Mouse (Mus musculus): ENCODE measurements around the gene Slc35e4.

DNA sequence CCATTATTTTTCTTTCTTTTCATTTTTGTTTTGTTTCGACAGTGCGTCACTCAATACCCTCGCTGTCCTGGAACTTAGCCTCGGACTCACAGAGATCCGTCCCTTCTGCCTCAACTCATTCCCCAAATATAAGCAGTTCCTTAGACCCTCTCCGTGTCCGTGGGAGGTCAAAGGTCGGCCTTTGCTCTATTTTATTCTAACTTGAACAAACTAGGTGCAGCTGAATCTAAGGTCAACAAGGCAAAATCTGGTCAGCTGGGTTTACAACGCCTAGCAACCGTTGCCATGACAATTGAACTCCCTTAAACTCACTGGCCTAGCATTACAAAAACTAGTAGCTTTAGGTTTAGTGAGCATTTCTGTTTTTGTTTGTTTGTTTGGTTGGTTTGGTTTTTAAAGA, 48.7 kb upstream of the Slc35e4 start:
- TF ChIP-seq CTCF (conservative IDR thresholded peaks at IDR 0.05; ENCODE audit: insufficient read depth, insufficient read length, low read depth, low read length): no peak
- no peak for TF ChIP-seq POLR2A (IDR thresholded peaks at IDR 0.05; ENCODE audit: low read depth, low read length)

Measured in kidney, adult 2 months (tissue).